Mouse (Mus musculus) G1E (cell line): ENCODE results near the gene Armc5.

Experiments
- CTCF ChIP-seq: IDR thresholded peaks from 2 replicates; pipeline ENCODE4 v1.5.1; 2012; ENCODE audit warnings: low read depth, low read length, inconsistent platforms, mixed read lengths
- GATA1 ChIP-seq: IDR thresholded peaks from 2 replicates; pipeline ENCODE4 v1.6.1; 2012; ENCODE audit warnings: borderline replicate concordance, low read length, inconsistent platforms, mixed read lengths
- POLR2AphosphoS5 ChIP-seq: IDR thresholded peaks from 2 replicates; pipeline ENCODE4 v1.6.1; 2012; ENCODE audit warnings: low read depth, low read length, inconsistent platforms; ENCODE audit not compliant: insufficient replicate concordance

DNA sequence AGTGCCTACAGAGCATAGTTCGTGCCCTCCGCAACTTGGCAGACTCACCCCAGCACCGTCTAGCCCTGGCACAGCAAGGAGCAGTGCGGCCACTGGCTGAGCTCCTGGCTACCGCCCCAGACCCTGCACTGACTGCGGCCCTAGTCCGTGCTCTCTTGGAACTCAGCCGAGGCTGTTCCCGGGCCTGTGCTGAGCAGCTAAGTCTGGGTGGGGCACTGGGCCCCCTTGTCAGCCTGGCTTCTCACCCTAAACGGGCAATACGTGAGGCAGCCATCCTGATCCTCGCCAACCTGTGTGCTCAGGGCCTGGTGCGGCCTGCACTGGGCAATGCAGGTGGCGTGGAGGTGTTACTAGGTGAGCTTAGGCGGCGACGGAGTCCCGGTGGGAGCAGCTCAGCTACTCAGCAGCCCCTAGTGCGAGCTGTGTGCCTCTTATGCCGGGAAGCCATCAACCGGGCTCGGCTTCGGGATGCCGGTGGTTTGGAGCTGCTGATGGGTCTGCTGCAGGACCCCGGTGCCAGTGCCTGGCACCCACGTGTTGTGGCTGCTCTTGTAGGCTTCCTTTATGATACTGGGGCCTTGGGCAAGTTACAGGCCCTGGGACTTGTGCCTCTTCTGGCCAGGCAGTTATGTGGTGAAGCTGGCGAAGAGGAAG lies 3.1 kb downstream of the Armc5 start:
- no peak for TF ChIP-seq CTCF
- TF ChIP-seq POLR2AphosphoS5 = no peak
- TF ChIP-seq GATA1 = no peak
